Mouse (Mus musculus): Measurements from ENCODE around the gene 0610030E20Rik. TPM values are rescaled to one million over a fixed set of nuclear protein-coding genes. Genes with fewer than 3 reads are reported as not detected.

Gene 0610030E20Rik
- polyA plus RNA-seq, 1 experiment from 2014 or later = 22.5 TPM

DNA sequence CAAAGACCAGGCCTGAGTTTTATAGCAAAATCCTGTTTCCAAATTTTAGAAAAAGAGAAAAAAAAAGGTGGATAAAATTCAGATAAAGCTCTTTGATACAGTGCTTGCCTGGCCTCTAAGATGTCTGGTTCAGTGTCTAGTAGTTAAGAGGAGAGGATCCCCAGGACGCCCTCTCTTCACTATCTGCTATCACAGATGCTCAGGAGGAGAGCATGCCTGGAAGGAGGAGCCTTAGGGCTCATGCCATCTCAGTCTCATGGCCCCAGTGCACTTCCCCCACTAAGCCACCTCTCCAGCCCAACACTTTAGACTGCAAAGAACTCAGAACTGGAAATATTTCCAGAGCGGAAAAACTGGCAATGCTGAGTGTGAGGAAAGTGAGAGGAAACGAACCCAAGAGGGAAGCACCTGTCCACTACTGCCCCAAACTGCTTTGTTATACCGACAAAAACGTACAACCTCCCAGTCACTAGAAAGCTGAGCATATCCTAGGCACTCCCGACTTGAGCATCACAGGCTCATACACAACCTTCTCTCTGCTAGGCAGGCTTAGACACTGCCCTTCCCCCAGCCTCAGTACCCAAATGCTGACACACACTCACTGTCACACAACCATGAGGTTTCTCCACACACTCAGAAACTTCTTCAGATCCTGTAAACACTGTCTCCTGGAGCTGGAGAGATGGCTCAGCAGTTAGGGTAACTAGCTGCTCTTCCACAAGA lies 23.2 kb upstream of the 0610030E20Rik start:
- Histone ChIP-seq H3K4me2 (replicated peaks) (no peak overlapping the region), H3K27me3 (no peaks in the 10 kb centered on the region), H3K4me3 (no peak overlapping the region), H3K36me3 (peaks cover 93% of the 10 kb centered on the region), H3K9ac (replicated peaks) (no peak overlapping the region), H3K4me1 (no peaks in the 10 kb centered on the region), H3K27ac (replicated peaks) (no peak overlapping the region), H3K9me3 (no peaks in the 10 kb centered on the region)
- WGBS = 91% methylated on average over 6 of the region's 6 CpGs
- no peak for ATAC-seq (replicated peaks)

DNA sequence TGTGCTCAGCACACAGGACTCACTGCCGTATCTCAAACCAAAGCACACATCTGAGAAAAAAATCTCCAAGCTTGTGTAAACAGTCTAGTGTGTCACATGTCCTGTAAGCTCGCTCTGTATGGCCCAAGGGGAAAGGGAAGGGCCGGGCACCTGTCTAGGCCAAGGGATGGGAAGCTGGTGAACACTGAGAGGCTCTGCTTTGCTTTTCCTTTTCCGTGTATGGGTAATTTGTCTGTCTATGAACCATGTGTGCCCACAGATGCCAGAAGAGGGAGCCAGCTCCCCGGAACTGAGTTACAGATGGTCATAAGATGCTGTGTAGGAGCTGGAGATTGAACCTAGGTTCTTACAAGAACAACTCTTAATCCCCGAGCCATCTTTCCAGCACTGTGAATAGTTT lies 20.8 kb upstream of the 0610030E20Rik start:
- Histone ChIP-seq H3K4me1 (no peaks in the 10 kb centered on the region), H3K9me3 (no peaks in the 10 kb centered on the region), H3K36me3 (peaks cover 87% of the 10 kb centered on the region), H3K27ac (replicated peaks) (no peak overlapping the region), H3K4me3 (no peak overlapping the region), H3K9ac (replicated peaks) (no peak overlapping the region), H3K4me2 (replicated peaks) (no peak overlapping the region), H3K27me3 (no peaks in the 10 kb centered on the region)
- WGBS = 76% methylated on average over 6 of the region's 6 CpGs
- no peak for ATAC-seq (replicated peaks)

- Histone ChIP-seq H3K36me3 (peaks cover 85% of the 10 kb centered on the region), H3K9me3 (no peaks in the 10 kb centered on the region), H3K4me3 (no peak overlapping the region), H3K27me3 (no peaks in the 10 kb centered on the region), H3K4me1 (no peaks in the 10 kb centered on the region), H3K4me2 (replicated peaks) (no peak overlapping the region), H3K27ac (replicated peaks) (no peak overlapping the region), H3K9ac (replicated peaks) (no peak overlapping the region)
- no peak for ATAC-seq (replicated peaks)
- 89% methylated on average over 5 of the region's 5 CpGs for WGBS
Measured at GRCm38 (mm10) chr6:72329019-72329418, 18.1 kb upstream of the 0610030E20Rik start.

DNA sequence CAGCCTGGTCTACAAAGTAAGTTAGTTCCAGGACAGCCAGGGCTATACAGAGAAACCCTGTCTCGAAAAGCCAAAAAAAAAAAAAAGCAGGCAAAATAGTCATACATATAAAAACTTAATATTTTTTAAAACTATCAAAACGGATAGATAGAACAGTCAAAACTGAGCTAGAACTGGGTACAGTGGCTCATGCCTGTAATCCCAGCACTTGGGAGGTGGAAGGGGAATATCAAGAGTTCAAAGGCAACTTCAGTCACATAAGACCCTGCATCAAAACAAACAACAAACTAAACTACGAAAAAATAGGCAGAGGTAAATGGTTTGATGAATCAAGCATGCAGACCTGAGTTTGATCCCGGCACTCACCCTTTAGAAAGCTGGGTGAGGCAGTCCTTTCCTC lies 17.0 kb upstream of the 0610030E20Rik start:
- no peak for ATAC-seq (replicated peaks)
- Histone ChIP-seq H3K36me3 (peaks cover 84% of the 10 kb centered on the region), H3K4me3 (no peak overlapping the region), H3K4me1 (no peaks in the 10 kb centered on the region), H3K27ac (replicated peaks) (no peak overlapping the region), H3K4me2 (replicated peaks) (no peak overlapping the region), H3K27me3 (no peaks in the 10 kb centered on the region), H3K9ac (replicated peaks) (no peak overlapping the region), H3K9me3 (no peaks in the 10 kb centered on the region)
- 93% methylated on average over 4 of the region's 4 CpGs for WGBS

- 84% methylated on average over 5 of the region's 5 CpGs for WGBS
- Histone ChIP-seq H3K4me2 (replicated peaks) (no peak overlapping the region), H3K9me3 (no peaks in the 10 kb centered on the region)
Measured at GRCm38 (mm10) chr6:72333111-72333510, 14.0 kb upstream of the 0610030E20Rik start.

GRCm38 (mm10) chr6:72340481-72340880 lies 6.6 kb upstream of the 0610030E20Rik start:
- Histone ChIP-seq H3K36me3 (peaks cover 44% of the 10 kb centered on the region), H3K4me2 (replicated peaks) (no peak overlapping the region), H3K9me3 (no peaks in the 10 kb centered on the region), H3K27me3 (no peaks in the 10 kb centered on the region), H3K27ac (replicated peaks) (no peak overlapping the region), H3K4me1 (peaks cover 14% of the 10 kb centered on the region), H3K4me3 (no peak overlapping the region), H3K9ac (replicated peaks) (no peak overlapping the region)
- WGBS = 78% methylated on average over 2 of the region's 2 CpGs
- ATAC-seq (replicated peaks) = no peak

More at GRCm38 (mm10) chr6:72333111-72333510, 14.0 kb upstream of the 0610030E20Rik start:
- Histone ChIP-seq H3K4me1 (no peaks in the 10 kb centered on the region), H3K27me3 (no peaks in the 10 kb centered on the region), H3K27ac (replicated peaks) (no peak overlapping the region), H3K4me3 (no peak overlapping the region), H3K9ac (replicated peaks) (no peak overlapping the region), H3K36me3 (peaks cover 87% of the 10 kb centered on the region)
- no peak for ATAC-seq (replicated peaks)

DNA sequence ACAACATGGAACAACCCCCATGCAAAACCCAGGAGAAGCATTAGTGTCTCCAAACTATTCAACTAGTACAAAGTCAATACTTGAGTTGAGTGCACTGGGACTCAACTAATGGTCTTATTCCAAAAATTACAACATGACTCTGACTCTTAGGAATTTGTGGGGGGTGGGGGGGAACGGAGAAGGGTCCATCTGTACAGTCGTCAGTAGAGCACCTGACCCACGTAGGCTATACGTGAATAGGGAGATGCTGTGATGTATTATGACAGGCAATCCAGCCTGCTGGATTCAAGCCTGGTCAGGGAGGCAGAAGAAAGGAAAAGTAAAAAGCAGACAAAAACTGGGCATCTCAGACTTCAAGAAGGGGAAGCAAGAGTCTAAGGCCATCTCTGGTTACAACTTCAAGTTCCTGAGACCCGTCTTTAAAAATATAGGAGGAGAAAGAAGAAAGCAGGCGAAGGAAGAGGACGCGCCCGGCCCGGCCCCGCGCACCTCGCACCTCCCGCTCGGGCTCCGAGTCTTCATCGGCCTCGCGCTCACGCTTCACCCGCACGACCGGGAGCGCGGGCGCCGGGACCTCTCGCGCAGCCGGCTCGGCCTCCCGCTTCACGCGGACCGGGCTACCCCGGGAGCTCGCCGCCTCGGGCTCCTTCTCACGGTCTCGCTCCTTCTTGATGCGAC lies 2.6 kb upstream of the 0610030E20Rik start:
- Histone ChIP-seq H3K9me3 (no peaks in the 10 kb centered on the region), H3K27ac (replicated peaks) (peak overlapping the region; percentile 78)

DNA sequence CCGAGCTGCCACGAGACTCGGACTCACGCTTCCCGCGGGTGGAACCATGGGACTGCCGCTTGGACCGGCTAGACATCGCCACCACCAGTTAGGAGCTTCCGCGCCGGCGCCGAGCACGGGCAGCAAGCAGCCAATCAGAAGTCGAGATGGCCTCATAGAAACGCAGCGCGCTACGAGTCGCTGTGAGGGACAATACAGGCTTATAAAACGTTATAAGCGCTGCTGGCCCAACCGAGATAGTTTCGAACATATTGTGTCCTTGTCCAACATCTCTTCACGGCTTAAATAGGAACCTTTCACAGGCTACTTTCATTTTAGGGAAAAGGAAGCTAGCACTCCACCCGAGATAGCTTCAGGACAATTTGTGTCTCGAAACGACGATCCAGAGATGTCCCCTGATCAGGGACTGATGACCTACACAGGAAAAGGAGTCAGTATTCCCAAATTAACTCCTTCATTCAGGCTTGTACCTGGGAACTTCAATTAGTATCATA lies 2.0 kb upstream of the 0610030E20Rik start, which contains the start of gene Usp39:
Usp39 (minus strand) TSS at position 111 of the 494 bp plus-strand sequence.
- peak; percentile 88 for ATAC-seq (replicated peaks)
- WGBS = under 1% methylated on average over 30 of the region's 30 CpGs

More for the DNA sequence above, 2.6 kb upstream of the 0610030E20Rik start:
- Histone ChIP-seq H3K4me2 (replicated peaks) (peak overlapping the region; percentile 88), H3K4me3 (peak overlapping the region; percentile 97), H3K36me3 (peaks cover 14% of the 10 kb centered on the region), H3K27me3 (no peaks in the 10 kb centered on the region), H3K4me1 (peaks cover 44% of the 10 kb centered on the region), H3K9ac (replicated peaks) (peak overlapping the region; percentile 87)
- ATAC-seq (replicated peaks) = peak; percentile 58
- under 1% methylated on average over 37 of the region's 42 CpGs for WGBS

DNA sequence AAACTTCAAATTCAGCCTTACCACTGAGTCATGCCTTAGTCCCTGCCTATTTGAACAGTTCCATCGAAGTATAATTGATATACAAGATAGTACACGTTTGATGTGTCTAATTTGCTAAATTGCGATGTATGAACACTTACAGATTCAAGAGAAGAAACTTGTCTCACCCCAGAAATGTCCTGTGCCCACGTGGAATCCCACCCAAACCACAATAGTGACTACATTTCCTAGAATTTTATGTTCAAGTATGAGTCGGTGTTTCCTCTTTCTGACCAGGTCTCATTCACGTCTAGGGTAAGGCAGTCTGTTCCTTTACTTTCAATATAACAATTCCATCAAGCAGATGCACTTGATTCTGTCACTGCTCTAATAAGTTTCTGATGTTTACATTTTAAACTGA lies 1.5 kb upstream of the 0610030E20Rik start:
- Histone ChIP-seq H3K4me2 (replicated peaks) (peak overlapping the region; percentile 88), H3K9me3 (no peaks in the 10 kb centered on the region), H3K27ac (replicated peaks) (no peak overlapping the region), H3K9ac (replicated peaks) (peak overlapping the region; percentile 50; the same call in 1 of the 2 replicates), H3K4me1 (peaks cover 45% of the 10 kb centered on the region), H3K36me3 (peaks cover 21% of the 10 kb centered on the region), H3K27me3 (no peaks in the 10 kb centered on the region), H3K4me3 (peak overlapping the region; percentile 97)
- WGBS = 53% methylated on average over 6 of the region's 6 CpGs
- ATAC-seq (replicated peaks) = no peak

More for the DNA sequence above, 2.0 kb upstream of the 0610030E20Rik start, which contains the start of gene Usp39:
- Histone ChIP-seq H3K4me3 (peak within 1 kb of the TSS; percentile 97), H3K27me3 (no peaks in the 10 kb centered on the region), H3K36me3 (peaks cover 16% of the 10 kb centered on the region), H3K27ac (replicated peaks) (peak within 1 kb of the TSS; percentile 78), H3K4me1 (peaks cover 45% of the 10 kb centered on the region), H3K4me2 (replicated peaks) (peak within 1 kb of the TSS; percentile 88), H3K9ac (replicated peaks) (peak within 1 kb of the TSS; percentile 87), H3K9me3 (no peaks in the 10 kb centered on the region)

GRCm38 (mm10) chr6:72346261-72346660 lies 856 bp upstream of the 0610030E20Rik start:
- H3K27me3 ChIP-seq = no peaks in the 10 kb centered on the region
- no peaks in the 10 kb centered on the region for H3K9me3 ChIP-seq
- WGBS = 84% methylated on average over 4 of the region's 4 CpGs
- H3K4me1 ChIP-seq = peaks cover 45% of the 10 kb centered on the region
- no peak overlapping the region for H3K9ac ChIP-seq (replicated peaks)
- no peak overlapping the region for H3K4me2 ChIP-seq (replicated peaks)
- H3K27ac ChIP-seq (replicated peaks) = no peak overlapping the region
- peaks cover 27% of the 10 kb centered on the region for H3K36me3 ChIP-seq
- ATAC-seq (replicated peaks) = no peak
- H3K4me3 ChIP-seq = peak overlapping the region; percentile 82; the same call in 1 of the 2 replicates

- H3K9ac ChIP-seq (replicated peaks) = peak overlapping the region; percentile 91; the same call in 1 of the 2 replicates
- H3K4me1 ChIP-seq = peaks cover 47% of the 10 kb centered on the region
- H3K4me3 ChIP-seq = peak overlapping the region; percentile 82
- H3K9me3 ChIP-seq = no peaks in the 10 kb centered on the region
- H3K27me3 ChIP-seq = no peaks in the 10 kb centered on the region
- peak overlapping the region; percentile 78 for H3K4me2 ChIP-seq (replicated peaks)
- peaks cover 27% of the 10 kb centered on the region for H3K36me3 ChIP-seq
- no peak for ATAC-seq (replicated peaks)
- WGBS = 76% methylated on average over 10 of the region's 10 CpGs
- no peak overlapping the region for H3K27ac ChIP-seq (replicated peaks)
Measured at GRCm38 (mm10) chr6:72348411-72348810, 1.3 kb downstream of the 0610030E20Rik start.

GRCm38 (mm10) chr6:72350214-72350613 lies 3.1 kb downstream of the 0610030E20Rik start:
- Histone ChIP-seq H3K9me3 (no peaks in the 10 kb centered on the region), H3K4me3 (no peak overlapping the region), H3K4me1 (peaks cover 43% of the 10 kb centered on the region), H3K36me3 (peaks cover 27% of the 10 kb centered on the region), H3K4me2 (replicated peaks) (no peak overlapping the region), H3K27me3 (no peaks in the 10 kb centered on the region), H3K9ac (replicated peaks) (no peak overlapping the region), H3K27ac (replicated peaks) (no peak overlapping the region)
- ATAC-seq (replicated peaks) = no peak
- WGBS = 92% methylated on average over 2 of the region's 2 CpGs

Measured in forebrain, embryonic 15.5 days (tissue).